ENCODE assay signal across 8 mouse cellular contexts in genomic region chr10:80623457-80624191, GRCm38 (mm10). TPM values are rescaled to one million over a fixed set of nuclear protein-coding genes. Genes with fewer than 3 reads are reported as not detected.
DNase-seq lines count a peak whose midpoint lies in the region; ATAC-seq lines count a peak whose summit lies in the region.

No protein-coding gene starts in this region.

- H3K27me3 ChIP-seq in intestine, embryonic 16.5 days (replicated peaks; ENCODE audit: control insufficient read depth, insufficient read depth, low read length) = no peaks in the 10 kb centered on the region
- no peaks in the 10 kb centered on the region for H3K27me3 ChIP-seq in liver, embryonic 15.5 days

- no peaks in the 10 kb centered on the region for H3K36me3 ChIP-seq in intestine, embryonic 16.5 days (ENCODE audit: control insufficient read depth, insufficient read depth, low read length)
- H3K36me3 ChIP-seq in liver, embryonic 15.5 days (replicated peaks) = no peaks in the 10 kb centered on the region

- H3K4me3 ChIP-seq in intestine, embryonic 16.5 days (ENCODE audit: low read length) = peak overlapping the region; percentile 86
- H3K4me3 ChIP-seq in liver, embryonic 15.5 days (replicated peaks) = peak overlapping the region; percentile 89

- peak overlapping the region; percentile 90 for H3K27ac ChIP-seq in intestine, embryonic 16.5 days (ENCODE audit: low read length)
- peak overlapping the region; percentile 99 for H3K27ac ChIP-seq in liver, embryonic 15.5 days (replicated peaks)

- H3K4me1 ChIP-seq in intestine, embryonic 16.5 days (ENCODE audit: control insufficient read depth, insufficient read depth, low read length) = peaks cover 49% of the 10 kb centered on the region
- H3K4me1 ChIP-seq in liver, embryonic 15.5 days (replicated peaks) = peaks cover 80% of the 10 kb centered on the region

- DNase-seq in urinary bladder, postnatal 25 days (ENCODE audit: low spot score) = peak; percentile 39
- no peak for DNase-seq in urinary bladder, adult 2 months (ENCODE audit: low spot score)
- peak; percentile 65 to 77 for DNase-seq in cerebellum, postnatal 25 days
- DNase-seq in heart, adult 18-20 months = peak; percentile 72 to 83
- DNase-seq in natural killer cell, adult 2 months (ENCODE audit: low spot score in 2 of 2) = peak; percentile 80 to 81
- DNase-seq in thymus, postnatal 14 days = peak; percentile 90

- no peaks in the 10 kb centered on the region for H3K9me3 ChIP-seq in intestine, embryonic 16.5 days (ENCODE audit: control insufficient read depth, low read length)
- H3K9me3 ChIP-seq in liver, embryonic 15.5 days (replicated peaks) = no peaks in the 10 kb centered on the region

- peak overlapping the region; percentile 92 for H3K9ac ChIP-seq in intestine, embryonic 16.5 days (ENCODE audit: low read depth, low read length)
- peak overlapping the region; percentile 88 for H3K9ac ChIP-seq in liver, embryonic 15.5 days

- H3K4me2 ChIP-seq in intestine, embryonic 16.5 days (ENCODE audit: low read depth, low read length) = peak overlapping the region; percentile 87
- peak overlapping the region; percentile 97 for H3K4me2 ChIP-seq in liver, embryonic 15.5 days

- WGBS in intestine, embryonic 16.5 days = 13% methylated on average over 15 of the region's 15 CpGs
- WGBS in liver, embryonic 15.5 days (ENCODE audit: insufficient replicate concordance) = 13% methylated on average over 15 of the region's 15 CpGs

- ATAC-seq in intestine, embryonic 16.5 days = no peak
- ATAC-seq in liver, embryonic 15.5 days (ENCODE audit: insufficient read depth) = no peak

RNA-seq across cellular contexts. Expression of gene Csnk1g2, which starts 1.0 kb away (rescaled TPM):
- polyA plus RNA-seq in urinary bladder, adult 2 months (2012; rRNA removed) = 153 and 158 TPM in 2 replicates
- 100 to 1,000 TPM; 121 to 132 TPM for total RNA-seq in heart, adult 18-20 months (2021)
- polyA plus RNA-seq in intestine, embryonic 16.5 days (2015; fragmentation: Nextera tagmentation; extraction: Ambion mirVana) = 15.1 and 22.2 TPM in 2 replicates
- polyA plus RNA-seq in liver, embryonic 15.5 days (2015; fragmentation: Nextera tagmentation; extraction: Ambion mirVana) = 49.7 and 60.4 TPM in 2 replicates

RNA-seq across cellular contexts. Expression of gene Gm49322, which starts 17.8 kb away (rescaled TPM):
- 1.3 and 1.6 TPM in 2 replicates for polyA plus RNA-seq in urinary bladder, adult 2 months (2012; rRNA removed)
- total RNA-seq in heart, adult 18-20 months (2021) = under 1 TPM; 0.15 to 0.46 TPM
- polyA plus RNA-seq in intestine, embryonic 16.5 days (2015; fragmentation: Nextera tagmentation; extraction: Ambion mirVana) = 3.3 and 4.0 TPM in 2 replicates
- 1.5 TPM in 2 replicates for polyA plus RNA-seq in liver, embryonic 15.5 days (2015; fragmentation: Nextera tagmentation; extraction: Ambion mirVana)

RNA-seq across cellular contexts. Expression of gene Adat3, which starts 20.9 kb away (rescaled TPM):
- 3.8 and 4.3 TPM in 2 replicates for polyA plus RNA-seq in urinary bladder, adult 2 months (2012; rRNA removed)
- 1 to 10 TPM; 1.1 to 1.5 TPM for total RNA-seq in heart, adult 18-20 months (2021)
- 8.4 and 9.4 TPM in 2 replicates for polyA plus RNA-seq in intestine, embryonic 16.5 days (2015; fragmentation: Nextera tagmentation; extraction: Ambion mirVana)
- polyA plus RNA-seq in liver, embryonic 15.5 days (2015; fragmentation: Nextera tagmentation; extraction: Ambion mirVana) = 4.8 and 5.8 TPM in 2 replicates

RNA-seq across cellular contexts. Expression of gene Scamp4, which starts 21.0 kb away (rescaled TPM):
- 40.3 and 46.2 TPM in 2 replicates for polyA plus RNA-seq in urinary bladder, adult 2 months (2012; rRNA removed)
- 10 to 100 TPM; 20.1 to 22.2 TPM for total RNA-seq in heart, adult 18-20 months (2021)
- polyA plus RNA-seq in intestine, embryonic 16.5 days (2015; fragmentation: Nextera tagmentation; extraction: Ambion mirVana) = 125 and 127 TPM in 2 replicates
- 41.9 and 45.3 TPM in 2 replicates for polyA plus RNA-seq in liver, embryonic 15.5 days (2015; fragmentation: Nextera tagmentation; extraction: Ambion mirVana)

RNA-seq across cellular contexts. Expression of gene Btbd2, which starts 33.2 kb away (rescaled TPM):
- polyA plus RNA-seq in urinary bladder, adult 2 months (2012; rRNA removed) = 36.5 and 48.5 TPM in 2 replicates
- 10 to 100 TPM; 43.2 to 46.1 TPM for total RNA-seq in heart, adult 18-20 months (2021)
- 9.2 and 10.6 TPM in 2 replicates for polyA plus RNA-seq in intestine, embryonic 16.5 days (2015; fragmentation: Nextera tagmentation; extraction: Ambion mirVana)
- polyA plus RNA-seq in liver, embryonic 15.5 days (2015; fragmentation: Nextera tagmentation; extraction: Ambion mirVana) = 14.4 and 15.9 TPM in 2 replicates
